Mouse (Mus musculus) left cerebral cortex, adult 11 months (tissue): ENCODE results near the gene Mtfp1.
"Not testable (repeated sequence)": the region's sequence is repeated elsewhere in the genome, so short reads cannot be mapped to it uniquely, and the experiment has no call there.

ENCODE experiments used
- DNase-seq: peaks from one replicate; pipeline ENCODE4 v3.0.0; 2022; ENCODE audit warnings: low spot score

Gene Mtfp1

GRCm38 (mm10) chr11:4114541-4114940 is 19.3 kb upstream of the Mtfp1 start:
- DNase-seq: not testable (repeated sequence)

- no peak for DNase-seq
Measured at GRCm38 (mm10) chr11:4113970-4114369, 18.7 kb upstream of the Mtfp1 start.

GRCm38 (mm10) chr11:4113496-4113895 is 18.3 kb upstream of the Mtfp1 start:
- DNase-seq: no peak

GRCm38 (mm10) chr11:4112861-4113260 is 17.6 kb upstream of the Mtfp1 start:
- no peak for DNase-seq

- DNase-seq: no peak
Measured at GRCm38 (mm10) chr11:4112033-4112432, 16.8 kb upstream of the Mtfp1 start.

- no peak for DNase-seq
Measured at GRCm38 (mm10) chr11:4108691-4109090, 13.4 kb upstream of the Mtfp1 start.

- not testable (repeated sequence) for DNase-seq
Measured at GRCm38 (mm10) chr11:4107901-4108300, 12.7 kb upstream of the Mtfp1 start.

- DNase-seq: no peak
Measured at GRCm38 (mm10) chr11:4105444-4105843, 10.2 kb upstream of the Mtfp1 start.

GRCm38 (mm10) chr11:4104989-4105388 is 9.7 kb upstream of the Mtfp1 start:
- no peak for DNase-seq

- DNase-seq: no peak
Measured at GRCm38 (mm10) chr11:4103522-4103921, 8.3 kb upstream of the Mtfp1 start.

- DNase-seq: no peak
Measured at GRCm38 (mm10) chr11:4101851-4102250, 6.6 kb upstream of the Mtfp1 start.

GRCm38 (mm10) chr11:4099447-4099846 is 4.2 kb upstream of the Mtfp1 start:
- no peak for DNase-seq

- no peak for DNase-seq
Measured at GRCm38 (mm10) chr11:4098816-4099215, 3.6 kb upstream of the Mtfp1 start.

- DNase-seq: no peak
Measured at GRCm38 (mm10) chr11:4098120-4098519, 2.9 kb upstream of the Mtfp1 start.

- no peak for DNase-seq
Measured at GRCm38 (mm10) chr11:4097091-4097621, 1.9 kb upstream of the Mtfp1 start.

GRCm38 (mm10) chr11:4096054-4096984 is 1.1 kb upstream of the Mtfp1 start:
- DNase-seq: peak; percentile 97

GRCm38 (mm10) chr11:4094378-4095170 is 671 bp downstream of the Mtfp1 start:
- DNase-seq: no peak

GRCm38 (mm10) chr11:4093459-4094377 is 1.5 kb downstream of the Mtfp1 start:
- no peak for DNase-seq

- no peak for DNase-seq
Measured at GRCm38 (mm10) chr11:4087267-4087666, 8.0 kb downstream of the Mtfp1 start.

GRCm38 (mm10) chr11:4086246-4086645 is 9.0 kb downstream of the Mtfp1 start:
- no peak for DNase-seq

- DNase-seq: no peak
Measured at GRCm38 (mm10) chr11:4083316-4084078, 11.7 kb downstream of the Mtfp1 start.
